ENCODE assay signal across 9 mouse cellular contexts in genomic region chr7:3366705-3367516, GRCm38 (mm10). TPM values are rescaled to one million over a fixed set of nuclear protein-coding genes. Genes with fewer than 3 reads are reported as not detected.
A peak's percentile ranks its signal among the peaks of the same experiment; 100 is the strongest.
DNase-seq lines count a peak whose midpoint lies in the region; ATAC-seq and TF ChIP-seq lines count a peak whose summit lies in the region.
"Had no signal": no experiment of that assay in that cellular context is flagged by ENCODE, and none has a peak within 500 bp of the region (broad histone marks: within the 10 kb centered on the region; RNA-seq: fewer than 3 reads in every experiment).

No protein-coding gene starts in this region.

- peak; percentile 6 for DNase-seq in forebrain, embryonic 14.5 days (ENCODE audit: low spot score)
- no peak for DNase-seq in forebrain, embryonic 10.5 days (ENCODE audit: extremely low spot score, low spot score)
- DNase-seq in lung, postnatal 0 days (ENCODE audit: low spot score), result no peak
- no peak for DNase-seq in lung, adult 2 months
- DNase-seq in kidney, postnatal 25 days, result peak; percentile 13 to 36
- no peak for DNase-seq in stomach, postnatal 0 days (ENCODE audit: low spot score)
- no peak for DNase-seq in yolk sac, embryonic 10.5 days (ENCODE audit: low spot score)
- DNase-seq in thymus, postnatal 25 days, result no peak
- DNase-seq: thymus, adult 2 months had no signal

- no peaks in the 10 kb centered on the region for H3K4me1 ChIP-seq in forebrain, embryonic 14.5 days (ENCODE audit: control insufficient read depth, insufficient read depth, low read length)
- H3K4me1 ChIP-seq in forebrain, embryonic 10.5 days, result peaks cover 26% of the 10 kb centered on the region
- H3K4me1 ChIP-seq in lung, postnatal 0 days (ENCODE audit: insufficient read depth, low read depth, low read length), result no peaks in the 10 kb centered on the region
- H3K4me1 ChIP-seq in lung, adult 2 months (ENCODE audit: control insufficient read depth, insufficient read depth, low read length), result peaks cover 2% of the 10 kb centered on the region; the same call in 1 of the 2 replicates
- no peaks in the 10 kb centered on the region for H3K4me1 ChIP-seq in stomach, postnatal 0 days (replicated peaks; ENCODE audit: control insufficient read depth, insufficient read depth)

- H3K27ac ChIP-seq in forebrain, embryonic 14.5 days (ENCODE audit: low read depth, low read length), result no peak overlapping the region
- H3K27ac ChIP-seq in forebrain, embryonic 10.5 days, result no peak overlapping the region
- no peak overlapping the region for H3K27ac ChIP-seq in lung, postnatal 0 days (ENCODE audit: low read length)
- no peak overlapping the region for H3K27ac ChIP-seq in stomach, postnatal 0 days (replicated peaks)

- no peak for TF ChIP-seq POLR2A in lung, adult 2 months (IDR thresholded peaks at IDR 0.05; ENCODE audit: borderline replicate concordance, extremely low read depth, low read depth, low read length)

- H3K4me3 ChIP-seq in forebrain, embryonic 14.5 days (ENCODE audit: low read depth, low read length), result no peak overlapping the region
- no peak overlapping the region for H3K4me3 ChIP-seq in forebrain, embryonic 10.5 days
- H3K4me3 ChIP-seq in lung, postnatal 0 days (ENCODE audit: low read depth, low read length), result no peak overlapping the region
- H3K4me3 ChIP-seq in lung, adult 2 months (replicated peaks; ENCODE audit: extremely low read depth, low read depth, low read length), result no peak overlapping the region
- no peak overlapping the region for H3K4me3 ChIP-seq in stomach, postnatal 0 days (ENCODE audit: low read depth, low read length)

- no peaks in the 10 kb centered on the region for H3K9me3 ChIP-seq in forebrain, embryonic 14.5 days (replicated peaks; ENCODE audit: control insufficient read depth, low read length)
- H3K9me3 ChIP-seq in forebrain, embryonic 10.5 days, result no peaks in the 10 kb centered on the region
- H3K9me3 ChIP-seq in lung, postnatal 0 days (ENCODE audit: low read length), result no peaks in the 10 kb centered on the region
- H3K9me3 ChIP-seq in stomach, postnatal 0 days (ENCODE audit: control insufficient read depth, low read length), result no peaks in the 10 kb centered on the region

- no peak for TF ChIP-seq CTCF in lung, postnatal 0 days (IDR thresholded peaks at IDR 0.05)
- no peak for TF ChIP-seq CTCF in lung, adult 2 months (IDR thresholded peaks at IDR 0.05; ENCODE audit: insufficient read depth, low read length)
- TF ChIP-seq CTCF in stomach, postnatal 0 days (IDR thresholded peaks at IDR 0.05; ENCODE audit: low read depth), result no peak

- ATAC-seq in forebrain, embryonic 14.5 days, result no peak
- no peak for ATAC-seq in lung, postnatal 0 days
- no peak for ATAC-seq in stomach, postnatal 0 days (ENCODE audit: low FRiP score, low TSS enrichment)

- H3K36me3 ChIP-seq in forebrain, embryonic 14.5 days (ENCODE audit: control insufficient read depth, insufficient read depth, low read length), result peaks cover 38% of the 10 kb centered on the region; the same call in 1 of the 2 replicates
- H3K36me3 ChIP-seq in forebrain, embryonic 10.5 days (replicated peaks), result peaks cover 45% of the 10 kb centered on the region
- no peaks in the 10 kb centered on the region for H3K36me3 ChIP-seq in lung, postnatal 0 days (ENCODE audit: insufficient read depth, low read length)
- H3K36me3 ChIP-seq in stomach, postnatal 0 days (ENCODE audit: control insufficient read depth, insufficient read depth, low read length), result no peaks in the 10 kb centered on the region

- 0 out of 2 replicates have a peak, but pooled peaks cover 3% of the 10 kb centered on the region for H3K27me3 ChIP-seq in forebrain, embryonic 14.5 days (replicated peaks; ENCODE audit: control insufficient read depth, insufficient read depth, low read length)
- peaks cover 40% of the 10 kb centered on the region for H3K27me3 ChIP-seq in forebrain, embryonic 10.5 days (ENCODE audit: poor library complexity, severe bottlenecking)
- H3K27me3 ChIP-seq in lung, postnatal 0 days (replicated peaks; ENCODE audit: insufficient read depth, low read length), result 0 out of 2 replicates have a peak, but pooled peaks cover 5% of the 10 kb centered on the region
- no peaks in the 10 kb centered on the region for H3K27me3 ChIP-seq in stomach, postnatal 0 days (ENCODE audit: control insufficient read depth, insufficient read depth, low read length)

- 23% methylated on average over 42 of the region's 42 CpGs for WGBS in forebrain, embryonic 14.5 days
- 12% methylated on average over 42 of the region's 42 CpGs for WGBS in forebrain, embryonic 10.5 days
- WGBS in lung, postnatal 0 days, result 16% methylated on average over 38 of the region's 42 CpGs
- WGBS in lung, adult 2 months, result 16% methylated on average over 42 of the region's 42 CpGs
- WGBS in stomach, postnatal 0 days, result 32% methylated on average over 42 of the region's 42 CpGs

- no peak overlapping the region for H3K4me2 ChIP-seq in forebrain, embryonic 14.5 days (ENCODE audit: low read length)
- 0 out of 2 replicates have a peak overlapping the region, but pooled peaks have one; percentile 8 for H3K4me2 ChIP-seq in lung, postnatal 0 days (replicated peaks; ENCODE audit: low read depth, low read length)
- H3K4me2 ChIP-seq in stomach, postnatal 0 days (replicated peaks; ENCODE audit: low read depth), result peak overlapping the region; percentile 19; the same call in 1 of the 2 replicates

- no peak overlapping the region for H3K9ac ChIP-seq in forebrain, embryonic 14.5 days (ENCODE audit: low read length)
- H3K9ac ChIP-seq in lung, postnatal 0 days (replicated peaks; ENCODE audit: low read depth), result no peak overlapping the region
- H3K9ac ChIP-seq in stomach, postnatal 0 days (ENCODE audit: low read length), result no peak overlapping the region

- TF ChIP-seq EP300 in lung, postnatal 0 days (IDR thresholded peaks at IDR 0.05), result no peak
- no peak for TF ChIP-seq EP300 in stomach, postnatal 0 days (optimal IDR thresholded peaks at IDR 0.05)

RNA-seq across cellular contexts. Expression of gene Cacng8, which starts 23.6 kb away (rescaled TPM):
- 8.6 and 11.1 TPM in 2 replicates for polyA plus RNA-seq in forebrain, embryonic 14.5 days (2014; fragmentation: Nextera tagmentation; extraction: Ambion mirVana)
- polyA plus RNA-seq in forebrain, embryonic 10.5 days (2016; fragmentation: Nextera tagmentation; extraction: Ambion mirVana), result 6.7 and 7.1 TPM in 2 replicates
- 0.13 TPM in 1 of 2 replicates, not detected in the other for polyA plus RNA-seq in lung, postnatal 0 days (2015; fragmentation: Nextera tagmentation; extraction: Ambion mirVana)
- polyA plus RNA-seq in lung, adult 2 months (2012; rRNA removed), result 0.37 TPM in 1 of 2 replicates, not detected in the other
- 0.29 and 0.35 TPM in 2 replicates for polyA plus RNA-seq in stomach, postnatal 0 days (2015; fragmentation: Nextera tagmentation; extraction: Ambion mirVana)

RNA-seq across cellular contexts. Expression of gene Cacng7, which starts 34.2 kb away (rescaled TPM):
- 3.3 and 3.8 TPM in 2 replicates for polyA plus RNA-seq in forebrain, embryonic 14.5 days (2014; fragmentation: Nextera tagmentation; extraction: Ambion mirVana)
- 1.7 and 2.2 TPM in 2 replicates for polyA plus RNA-seq in forebrain, embryonic 10.5 days (2016; fragmentation: Nextera tagmentation; extraction: Ambion mirVana)
- 0.25 and 0.48 TPM in 2 replicates for polyA plus RNA-seq in lung, postnatal 0 days (2015; fragmentation: Nextera tagmentation; extraction: Ambion mirVana)
- 3.3 and 7.4 TPM in 2 replicates for polyA plus RNA-seq in lung, adult 2 months (2012; rRNA removed)
- 0.69 and 0.79 TPM in 2 replicates for polyA plus RNA-seq in stomach, postnatal 0 days (2015; fragmentation: Nextera tagmentation; extraction: Ambion mirVana)

RNA-seq across cellular contexts. Expression of gene Cacng6, which starts 57.1 kb away (rescaled TPM):
- polyA plus RNA-seq in forebrain, embryonic 14.5 days (2014; fragmentation: Nextera tagmentation; extraction: Ambion mirVana), result 0.09 TPM in 1 of 2 replicates, not detected in the other
- 0.22 and 0.27 TPM in 2 replicates for polyA plus RNA-seq in forebrain, embryonic 10.5 days (2016; fragmentation: Nextera tagmentation; extraction: Ambion mirVana)
- not detected in 2 replicates for polyA plus RNA-seq in lung, postnatal 0 days (2015; fragmentation: Nextera tagmentation; extraction: Ambion mirVana)
- 0.14 and 1.2 TPM in 2 replicates for polyA plus RNA-seq in lung, adult 2 months (2012; rRNA removed)
- polyA plus RNA-seq in stomach, postnatal 0 days (2015; fragmentation: Nextera tagmentation; extraction: Ambion mirVana), result 0.22 and 0.39 TPM in 2 replicates

Comparison
In these comparisons a context has a peak if more than half of its experiments do, and no peak if none do; other contexts are left out.
1. DNase-seq: peak in forebrain, embryonic 14.5 days (single experiment) and kidney, postnatal 25 days (2 of 2); none in forebrain, embryonic 10.5 days (single experiment), lung, postnatal 0 days (single experiment), lung, adult 2 months (single experiment), stomach, postnatal 0 days (single experiment), yolk sac, embryonic 10.5 days (single experiment) and thymus, postnatal 25 days (single experiment).